Mouse (Mus musculus) kidney, embryonic 14.5 days (tissue): ENCODE data around the gene Erbin. TPM values are rescaled to one million over a fixed set of nuclear protein-coding genes. Genes with fewer than 3 reads are reported as not detected.

ENCODE experiments used
- ATAC-seq: fragments of 200-750 bp; cut with Nextera tagmentation; 2 replicates; pipeline ENCODE4 v1.8.0; 2017; ENCODE audit warnings: moderate number of reproducible peaks, mild to moderate bottlenecking, moderate TSS enrichment, moderate library complexity; ENCODE audit not compliant: low FRiP score, low TSS enrichment
- H3K27ac ChIP-seq: fragments of 300-500 bp; sonication (generic); 2 replicates; pipeline ENCODE4 v1.5.1; 2014; ENCODE audit warnings: low read depth, mild to moderate bottlenecking, low read length, moderate library complexity, mixed read lengths
- H3K27me3 ChIP-seq: fragments of 300-500 bp; sonication (generic); 2 replicates; pipeline ENCODE4 v1.6.1; 2014; ENCODE audit warnings: mild to moderate bottlenecking, low read length; ENCODE audit not compliant: control insufficient read depth, insufficient read depth
- H3K36me3 ChIP-seq: fragments of 300-500 bp; sonication (generic); 2 replicates; pipeline ENCODE4 v1.6.1; 2014; ENCODE audit warnings: low read length, mixed read lengths; ENCODE audit not compliant: control insufficient read depth, insufficient read depth
- H3K4me1 ChIP-seq: fragments of 300-500 bp; sonication (generic); 2 replicates; pipeline ENCODE4 v1.6.1; 2014; ENCODE audit warnings: low read length, mixed read lengths; ENCODE audit not compliant: control insufficient read depth, insufficient read depth
- H3K4me2 ChIP-seq: fragments of 300-500 bp; sonication (generic); replicated peaks from 2 replicates; pipeline ENCODE4 v1.6.1; 2014; ENCODE audit warnings: low read depth, mild to moderate bottlenecking, low read length
- H3K4me3 ChIP-seq: fragments of 300-500 bp; sonication (generic); 2 replicates; pipeline ENCODE4 v1.5.1; 2014; ENCODE audit warnings: mild to moderate bottlenecking, low read length
- H3K9ac ChIP-seq: fragments of 300-500 bp; sonication (generic); 2 replicates; pipeline ENCODE4 v1.6.1; 2014; ENCODE audit warnings: low read depth, mild to moderate bottlenecking, low read length, moderate library complexity
- H3K9me3 ChIP-seq: fragments of 300-500 bp; sonication (generic); 2 replicates; pipeline ENCODE4 v1.6.1; 2016; ENCODE audit warnings: low read length; ENCODE audit not compliant: control insufficient read depth
- WGBS: fragments of 180-500 bp; shearing (Covaris S2); extraction: QIAGEN DNeasy Blood & Tissue Kit; methylation state at CpG from one replicate; pipeline ENCODE4 v1.1.7; 2014; 5-methylcytosine and 5-hydroxymethylcytosine counted together
- polyA plus RNA-seq: library from polyadenylated mRNA; unstranded; fragments of >200 nt; fragmentation: Nextera tagmentation; extraction: Ambion mirVana; gene quantifications from 2 replicates; pipeline ENCODE4 v1.2.1, GENCODE M21; 2014

Erbin gene
- polyA plus RNA-seq, 1 experiment from 2014 or later = 39.5 TPM

DNA sequence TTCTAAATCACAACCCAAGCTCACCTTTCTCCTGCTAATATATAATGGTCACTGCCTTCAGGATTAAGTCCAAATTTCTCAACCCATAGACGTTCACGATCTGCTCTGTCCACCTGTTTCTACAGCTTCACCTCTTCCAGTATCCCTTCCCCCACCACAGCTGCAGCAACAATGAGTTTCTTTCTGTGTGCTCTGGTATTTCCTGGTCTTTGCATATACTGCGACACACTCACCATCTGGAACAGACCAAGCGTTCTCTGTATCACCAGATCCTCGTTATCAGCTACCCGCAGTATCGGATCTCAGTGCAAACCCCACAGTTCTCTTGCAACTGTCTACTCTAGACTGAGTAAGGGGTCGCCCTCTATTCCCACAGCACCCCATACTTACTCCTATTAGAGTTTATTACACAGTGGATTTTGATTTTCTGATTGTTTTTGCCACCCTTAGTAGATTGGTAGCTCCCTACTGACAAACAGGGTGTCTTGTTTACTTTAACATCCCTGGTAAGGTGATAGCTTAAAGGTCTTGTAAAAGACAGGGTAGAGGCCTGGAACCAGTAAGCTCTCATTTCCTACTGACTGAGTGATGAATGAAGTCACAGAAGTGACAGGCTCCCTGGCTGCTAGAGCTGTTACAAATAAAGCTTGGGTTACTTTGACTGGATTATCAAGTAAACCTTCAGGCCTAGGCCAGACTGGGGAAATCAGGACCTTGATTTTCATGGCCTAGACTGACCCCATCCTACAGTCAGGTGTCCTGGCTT, 37.0 kb upstream of the Erbin start:
- H3K4me2 ChIP-seq = no peak overlapping the region
- 35% methylated on average over 8 of the region's 8 CpGs for WGBS
- no peak overlapping the region for H3K4me3 ChIP-seq
- H3K27ac ChIP-seq = peak overlapping the region; percentile 32; the same call in 1 of the 2 replicates
- no peaks in the 10 kb centered on the region for H3K36me3 ChIP-seq
- H3K9ac ChIP-seq = no peak overlapping the region
- H3K4me1 ChIP-seq = no peaks in the 10 kb centered on the region
- H3K9me3 ChIP-seq = no peaks in the 10 kb centered on the region
- ATAC-seq = peak; percentile 81
- no peaks in the 10 kb centered on the region for H3K27me3 ChIP-seq

DNA sequence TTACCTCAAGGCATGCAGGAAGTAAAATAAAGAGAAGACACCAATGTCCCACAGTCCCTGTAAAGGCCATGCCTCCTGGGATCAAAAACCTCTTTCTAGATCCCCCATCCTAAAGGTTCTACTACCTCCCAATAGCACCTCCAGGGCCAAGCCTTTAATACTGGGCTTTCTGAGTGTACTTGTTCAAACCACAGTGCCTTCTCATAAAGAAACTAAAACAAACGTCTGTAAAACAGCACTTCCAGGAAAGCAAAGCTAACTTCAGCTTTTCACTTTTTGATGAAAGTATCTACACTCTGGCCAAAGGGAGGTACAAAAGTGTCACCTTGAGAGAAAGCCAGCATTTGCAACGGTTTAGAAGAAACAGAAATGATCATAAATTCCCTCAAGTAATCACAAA, 35.3 kb upstream of the Erbin start:
- Histone ChIP-seq H3K4me2 (no peak overlapping the region), H3K27ac (no peak overlapping the region), H3K9ac (no peak overlapping the region), H3K27me3 (no peaks in the 10 kb centered on the region), H3K4me3 (no peak overlapping the region), H3K36me3 (no peaks in the 10 kb centered on the region), H3K9me3 (no peaks in the 10 kb centered on the region), H3K4me1 (no peaks in the 10 kb centered on the region)
- 52% methylated on average over 2 of the region's 2 CpGs for WGBS
- no peak for ATAC-seq

DNA sequence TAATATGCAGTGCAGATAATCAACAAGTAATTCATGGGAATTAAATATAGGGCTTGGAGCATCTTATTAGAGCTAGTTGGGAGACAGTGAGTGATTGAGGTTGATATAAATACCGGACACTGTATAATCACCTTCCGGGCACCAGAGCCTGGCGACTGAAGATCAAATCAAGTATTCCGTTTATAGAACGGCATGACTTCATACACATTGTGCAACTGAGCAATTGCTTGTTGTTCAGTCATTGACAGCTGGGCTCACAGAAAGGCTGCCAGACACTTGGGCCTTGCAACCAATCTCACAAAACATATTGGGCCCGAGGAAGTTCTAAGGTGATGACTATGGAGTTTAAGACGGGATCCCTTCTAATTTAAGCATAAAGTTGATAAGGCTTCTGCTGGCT, 31.1 kb upstream of the Erbin start:
- no peak overlapping the region for H3K27ac ChIP-seq
- no peaks in the 10 kb centered on the region for H3K36me3 ChIP-seq
- no peaks in the 10 kb centered on the region for H3K9me3 ChIP-seq
- no peak overlapping the region for H3K4me3 ChIP-seq
- no peak for ATAC-seq
- no peaks in the 10 kb centered on the region for H3K27me3 ChIP-seq
- no peak overlapping the region for H3K9ac ChIP-seq
- no peak overlapping the region for H3K4me2 ChIP-seq
- H3K4me1 ChIP-seq = no peaks in the 10 kb centered on the region
- 92% methylated on average over 7 of the region's 7 CpGs for WGBS

DNA sequence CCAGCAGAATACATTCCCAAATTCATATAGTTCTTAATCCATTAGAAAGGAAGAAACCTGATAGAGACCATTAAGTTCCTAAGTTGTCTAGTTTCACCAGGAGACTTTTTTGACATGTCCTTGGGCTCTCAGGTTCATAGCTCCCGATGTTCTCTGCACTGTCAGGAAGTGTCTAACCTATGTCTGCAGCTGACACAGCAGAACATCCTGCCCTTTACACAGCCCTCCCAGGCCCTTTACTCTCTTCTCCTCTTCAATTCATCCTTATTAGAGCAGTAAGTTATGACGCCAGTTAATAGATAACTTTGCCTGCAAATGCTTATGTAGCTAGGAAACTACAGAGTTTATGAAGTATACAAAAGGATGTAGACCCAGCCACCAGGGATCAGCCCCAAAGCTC, 20.5 kb upstream of the Erbin start:
- Histone ChIP-seq H3K4me3 (no peak overlapping the region), H3K4me2 (no peak overlapping the region), H3K4me1 (no peaks in the 10 kb centered on the region), H3K27ac (no peak overlapping the region), H3K27me3 (no peaks in the 10 kb centered on the region), H3K9ac (no peak overlapping the region), H3K36me3 (no peaks in the 10 kb centered on the region), H3K9me3 (no peaks in the 10 kb centered on the region)
- no peak for ATAC-seq
- 70% methylated on average over 2 of the region's 2 CpGs for WGBS

DNA sequence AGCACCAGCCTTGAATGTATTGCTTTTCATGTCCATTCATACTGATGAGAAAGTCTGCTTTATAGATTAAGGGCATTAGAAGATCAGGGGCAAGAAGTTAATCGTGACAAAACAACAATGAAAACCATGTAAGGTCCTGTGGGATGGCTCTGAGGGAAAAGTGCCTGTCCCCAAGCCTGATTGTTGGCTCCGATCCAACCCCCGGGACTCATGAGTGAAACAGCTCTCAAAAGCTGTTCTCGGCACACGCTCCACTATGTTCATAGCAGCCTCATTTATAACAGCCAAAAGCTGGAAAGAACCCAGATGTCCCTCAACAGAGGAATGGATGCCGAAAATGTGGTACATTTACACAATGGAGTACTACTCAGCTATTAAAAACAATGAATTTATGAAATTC, 4.3 kb upstream of the Erbin start:
- no peaks in the 10 kb centered on the region for H3K36me3 ChIP-seq
- no peak for ATAC-seq
- H3K4me2 ChIP-seq = no peak overlapping the region
- no peaks in the 10 kb centered on the region for H3K9me3 ChIP-seq
- H3K9ac ChIP-seq = no peak overlapping the region
- no peak overlapping the region for H3K27ac ChIP-seq
- H3K4me3 ChIP-seq = no peak overlapping the region
- H3K4me1 ChIP-seq = peaks cover 13% of the 10 kb centered on the region
- WGBS = 77% methylated on average over 6 of the region's 6 CpGs
- no peaks in the 10 kb centered on the region for H3K27me3 ChIP-seq

DNA sequence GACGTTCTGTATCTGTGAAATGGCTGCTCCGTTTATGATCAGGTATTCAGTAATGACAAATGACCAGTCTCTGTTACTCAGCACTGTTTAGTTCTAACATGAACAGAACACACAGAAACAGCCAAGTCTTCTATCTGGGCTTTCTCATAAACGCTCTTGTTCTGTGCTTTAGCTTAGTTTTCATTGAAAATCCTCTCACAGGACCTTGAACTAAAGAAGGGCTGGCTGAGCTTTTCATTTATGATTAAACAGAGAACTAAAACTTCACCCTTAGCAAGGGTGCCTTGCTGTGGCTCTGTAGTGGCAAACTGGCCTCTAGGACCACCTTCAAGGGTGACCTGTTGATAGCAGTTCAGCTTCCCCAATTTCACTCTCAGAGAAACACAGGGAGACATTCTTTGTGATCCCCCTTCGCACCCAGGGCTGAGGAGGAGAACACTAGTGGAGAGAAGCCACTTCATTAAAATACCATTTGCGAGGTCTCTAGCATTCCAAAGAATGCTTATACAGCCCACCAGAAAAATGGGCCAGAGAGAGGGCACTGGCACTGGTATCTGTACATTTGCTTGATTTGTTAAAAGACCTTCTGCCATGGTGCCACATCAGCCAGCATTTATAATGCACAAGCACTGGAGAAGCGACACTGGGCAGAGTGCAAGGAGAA, 3.2 kb upstream of the Erbin start:
- H3K27ac ChIP-seq = no peak overlapping the region
- 81% methylated on average over 6 of the region's 6 CpGs for WGBS
- no peaks in the 10 kb centered on the region for H3K9me3 ChIP-seq
- no peak for ATAC-seq
- no peak overlapping the region for H3K9ac ChIP-seq
- no peak overlapping the region for H3K4me2 ChIP-seq
- no peaks in the 10 kb centered on the region for H3K27me3 ChIP-seq
- H3K36me3 ChIP-seq = no peaks in the 10 kb centered on the region
- peaks cover 13% of the 10 kb centered on the region for H3K4me1 ChIP-seq
- H3K4me3 ChIP-seq = no peak overlapping the region

DNA sequence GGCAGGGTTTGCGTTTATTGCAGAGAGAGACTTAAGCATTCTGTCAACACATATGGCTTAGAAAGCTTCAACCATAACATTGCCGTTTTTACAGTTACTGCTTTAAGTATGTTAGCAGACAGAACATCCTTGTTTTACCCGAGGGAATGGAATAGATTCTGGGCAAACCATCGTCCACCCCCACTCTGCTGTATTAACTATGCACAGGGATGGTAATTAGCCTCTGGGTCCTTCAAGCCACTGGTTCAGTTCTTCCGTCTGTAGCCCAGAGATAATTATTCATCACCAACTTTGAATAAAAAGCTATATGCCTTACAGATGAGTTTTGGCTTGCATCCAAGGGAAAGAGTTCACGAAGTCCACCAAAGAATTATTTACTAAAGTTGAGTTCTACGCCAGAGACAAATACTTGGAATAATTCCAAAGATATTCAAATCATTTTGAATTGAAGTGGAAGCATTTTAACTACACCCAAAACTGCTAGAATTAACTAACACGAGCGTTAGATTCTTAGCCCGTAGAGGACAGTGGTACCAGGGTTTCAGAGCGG, 1.6 kb upstream of the Erbin start:
- WGBS = 9% methylated on average over 11 of the region's 11 CpGs
- no peaks in the 10 kb centered on the region for H3K36me3 ChIP-seq
- no peaks in the 10 kb centered on the region for H3K9me3 ChIP-seq
- H3K4me3 ChIP-seq = peak overlapping the region; percentile 85
- H3K4me2 ChIP-seq = peak overlapping the region; percentile 83
- H3K27me3 ChIP-seq = no peaks in the 10 kb centered on the region
- peak overlapping the region; percentile 100 for H3K27ac ChIP-seq
- no peak; the same call in 1 of the 2 replicates for ATAC-seq
- H3K9ac ChIP-seq = peak overlapping the region; percentile 100
- peaks cover 13% of the 10 kb centered on the region for H3K4me1 ChIP-seq

DNA sequence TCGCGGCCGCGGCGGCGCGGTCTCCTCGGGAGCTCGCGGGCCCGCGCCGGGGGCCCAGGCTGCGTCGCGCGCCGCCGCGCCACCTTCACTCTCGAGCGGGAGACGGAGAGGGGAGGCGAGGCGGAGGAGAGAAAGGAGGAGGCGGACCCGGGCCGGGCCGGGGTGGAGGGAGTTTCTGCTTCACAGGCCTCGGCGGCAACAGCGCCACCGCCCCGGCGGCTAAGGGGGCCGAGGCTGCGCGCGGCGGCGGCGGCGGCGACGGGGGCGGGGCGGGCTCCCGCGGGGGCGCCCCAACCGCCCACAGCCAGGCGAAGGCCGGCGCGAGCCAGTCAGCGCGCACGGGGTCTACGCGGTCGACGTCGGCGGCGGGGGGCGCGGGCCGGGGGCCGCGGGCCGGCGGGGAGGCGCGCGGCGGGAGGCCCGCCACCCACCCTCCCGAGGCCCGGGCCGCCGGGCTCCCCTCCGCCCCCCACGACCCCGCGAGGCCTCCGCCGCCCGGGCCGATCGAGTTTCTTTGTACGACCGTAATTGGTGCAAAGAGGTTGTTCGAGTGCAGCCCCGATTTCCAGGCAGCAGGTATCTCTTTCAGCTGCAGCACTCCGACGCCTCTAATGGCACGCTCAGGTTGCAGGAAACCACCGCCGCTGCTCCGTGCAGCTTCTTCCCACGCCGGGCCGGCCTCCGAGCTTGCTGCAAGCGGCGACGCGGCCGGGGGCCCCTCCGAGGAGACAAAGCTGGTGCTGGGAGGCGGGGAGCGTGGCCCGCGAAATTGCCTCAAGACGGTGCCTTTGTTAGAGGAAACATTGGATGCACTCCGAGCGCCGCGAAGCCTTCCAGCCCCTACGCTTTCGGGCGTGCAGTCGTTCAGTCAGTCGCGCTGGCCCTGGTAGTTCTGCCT, 868 bp upstream of the Erbin start:
- Histone ChIP-seq H3K9ac (peak overlapping the region; percentile 100), H3K36me3 (no peaks in the 10 kb centered on the region), H3K27ac (peak overlapping the region; percentile 100), H3K9me3 (no peaks in the 10 kb centered on the region), H3K4me2 (peak overlapping the region; percentile 83), H3K4me1 (peaks cover 18% of the 10 kb centered on the region), H3K4me3 (peak overlapping the region; percentile 85), H3K27me3 (no peaks in the 10 kb centered on the region)
- peak; percentile 95 for ATAC-seq
- WGBS = under 1% methylated on average over 80 of the region's 125 CpGs
